Mouse (Mus musculus) right cerebral cortex, postnatal 14 days (tissue): Measurements from ENCODE around the gene Tceanc.
"Not testable (repeated sequence)": the region's sequence is repeated elsewhere in the genome, so short reads cannot be mapped to it uniquely, and the experiment has no call there.

Experiments
- DNase-seq: peaks from one replicate; pipeline ENCODE4 v3.0.0; 2022

The Tceanc gene

GRCm38 (mm10) chrX:166518345-166518744 is at the start of gene Tceanc:
Gene Tceanc (minus strand): TSS chrX:166518567.
- DNase-seq, result no peak

- DNase-seq, result no peak
Observed at GRCm38 (mm10) chrX:166565983-166566382, 47.6 kb upstream of the Tceanc start.

GRCm38 (mm10) chrX:166565401-166565800 is 47.0 kb upstream of the Tceanc start:
- DNase-seq, result no peak

- no peak for DNase-seq
Observed at GRCm38 (mm10) chrX:166564900-166565299, 46.5 kb upstream of the Tceanc start.

GRCm38 (mm10) chrX:166559333-166559732 is 41.0 kb upstream of the Tceanc start:
- DNase-seq, result no peak

GRCm38 (mm10) chrX:166552355-166552754 is 34.0 kb upstream of the Tceanc start:
- no peak for DNase-seq

- DNase-seq, result no peak
Observed at GRCm38 (mm10) chrX:166546495-166546894, 28.1 kb upstream of the Tceanc start.

GRCm38 (mm10) chrX:166535138-166535537 is 16.8 kb upstream of the Tceanc start:
- DNase-seq, result no peak

- no peak for DNase-seq
Observed at GRCm38 (mm10) chrX:166533432-166533831, 15.1 kb upstream of the Tceanc start.

- no peak for DNase-seq
Observed at GRCm38 (mm10) chrX:166531671-166532070, 13.3 kb upstream of the Tceanc start.

GRCm38 (mm10) chrX:166528126-166528525 is 9.8 kb upstream of the Tceanc start:
- DNase-seq, result no peak

GRCm38 (mm10) chrX:166525637-166526315 is 7.4 kb upstream of the Tceanc start:
- DNase-seq, result no peak

- no peak for DNase-seq
Observed at GRCm38 (mm10) chrX:166520782-166521181, 2.4 kb upstream of the Tceanc start.

- no peak for DNase-seq
Observed at GRCm38 (mm10) chrX:166516631-166517030, 1.7 kb downstream of the Tceanc start.

GRCm38 (mm10) chrX:166515923-166516322 is 2.4 kb downstream of the Tceanc start:
- DNase-seq, result no peak

- DNase-seq, result not testable (repeated sequence)
Observed at GRCm38 (mm10) chrX:166514035-166514434, 4.3 kb downstream of the Tceanc start.

- no peak for DNase-seq
Observed at GRCm38 (mm10) chrX:166512071-166512470, 6.3 kb downstream of the Tceanc start.

- DNase-seq, result no peak
Observed at GRCm38 (mm10) chrX:166511107-166511506, 7.3 kb downstream of the Tceanc start.

GRCm38 (mm10) chrX:166509761-166510738 is 8.3 kb downstream of the Tceanc start:
- peak; percentile 90 for DNase-seq

- no peak for DNase-seq
Observed at GRCm38 (mm10) chrX:166504421-166504820, 13.9 kb downstream of the Tceanc start.

- no peak for DNase-seq
Observed at GRCm38 (mm10) chrX:166499496-166500190, 18.7 kb downstream of the Tceanc start.

- no peak for DNase-seq
Observed at GRCm38 (mm10) chrX:166497771-166498170, 20.6 kb downstream of the Tceanc start.

- no peak for DNase-seq
Observed at GRCm38 (mm10) chrX:166495052-166495451, 23.3 kb downstream of the Tceanc start.
